Mouse (Mus musculus): Measurements from ENCODE around the gene Nt5c. TPM values are rescaled to one million over a fixed set of nuclear protein-coding genes. Genes with fewer than 3 reads are reported as not detected.
"Not testable (repeated sequence)": the region's sequence is repeated elsewhere in the genome, so short reads cannot be mapped to it uniquely, and the experiment has no call there.

The Nt5c gene
- 1 to 10 TPM; 5.4 to 7.4 (median 6.6) TPM for total RNA-seq (2022)

DNA sequence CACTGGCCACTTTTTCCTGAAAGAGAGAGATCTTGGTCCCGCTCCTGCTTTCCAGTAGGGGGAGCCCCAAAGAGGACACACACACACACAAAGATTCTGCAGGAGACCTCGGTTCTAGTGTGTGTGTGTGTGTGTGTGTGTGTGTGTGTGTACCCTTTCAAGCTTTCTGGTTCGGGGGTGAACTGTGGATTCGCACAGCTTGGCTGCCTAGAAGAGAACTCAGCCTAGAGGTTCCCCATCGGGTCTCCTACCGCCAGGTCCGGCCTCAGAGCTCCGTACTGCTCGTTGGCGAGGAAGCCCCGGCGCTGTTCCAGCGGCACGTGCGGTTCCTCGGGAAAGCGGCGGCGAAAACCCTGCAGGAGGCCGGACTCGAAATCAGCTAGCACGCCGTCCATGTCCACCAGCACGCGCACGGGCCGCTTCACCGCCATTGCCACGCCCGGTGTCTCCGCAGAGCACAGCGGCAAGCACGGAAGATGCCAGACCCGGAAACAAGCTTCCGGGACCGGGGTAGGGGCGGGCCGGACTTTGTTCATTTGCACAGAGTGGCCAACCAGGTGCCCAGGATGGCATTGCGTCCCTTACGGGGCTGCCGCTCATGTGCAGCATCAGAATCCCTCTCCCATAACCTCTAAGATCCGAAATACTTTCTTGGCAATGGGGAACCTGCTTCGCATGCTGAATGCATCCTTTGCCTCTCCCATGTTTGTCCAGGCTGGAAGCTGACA, at the start of gene Nt5c:
Gene Nt5c (minus strand): TSS at position 507 of the 728 bp plus-strand sequence.
- peak; percentile 55 for DNase-seq (ENCODE audit: low spot score in 2 of 2)

DNA sequence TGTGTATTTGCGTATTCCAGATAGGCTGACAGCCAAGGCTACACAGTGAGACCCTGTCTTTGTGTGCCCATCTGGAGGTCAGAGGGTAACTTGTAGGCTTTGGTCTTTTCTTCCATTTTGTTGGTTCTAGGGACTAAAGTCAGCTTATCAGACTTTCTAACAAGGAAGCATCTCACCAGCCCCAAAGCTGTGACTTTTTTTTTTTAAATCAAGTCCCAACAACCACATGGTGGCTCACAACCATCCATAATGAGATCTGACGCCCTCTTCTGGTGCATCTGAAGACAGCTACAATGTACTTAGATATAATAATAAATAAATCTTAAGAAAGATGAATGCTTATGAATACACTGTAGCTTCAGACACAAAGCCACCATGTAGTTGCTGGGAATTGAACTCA, 46.4 kb upstream of the Nt5c start:
- no peak for DNase-seq (ENCODE audit: low spot score in 2 of 2)

DNA sequence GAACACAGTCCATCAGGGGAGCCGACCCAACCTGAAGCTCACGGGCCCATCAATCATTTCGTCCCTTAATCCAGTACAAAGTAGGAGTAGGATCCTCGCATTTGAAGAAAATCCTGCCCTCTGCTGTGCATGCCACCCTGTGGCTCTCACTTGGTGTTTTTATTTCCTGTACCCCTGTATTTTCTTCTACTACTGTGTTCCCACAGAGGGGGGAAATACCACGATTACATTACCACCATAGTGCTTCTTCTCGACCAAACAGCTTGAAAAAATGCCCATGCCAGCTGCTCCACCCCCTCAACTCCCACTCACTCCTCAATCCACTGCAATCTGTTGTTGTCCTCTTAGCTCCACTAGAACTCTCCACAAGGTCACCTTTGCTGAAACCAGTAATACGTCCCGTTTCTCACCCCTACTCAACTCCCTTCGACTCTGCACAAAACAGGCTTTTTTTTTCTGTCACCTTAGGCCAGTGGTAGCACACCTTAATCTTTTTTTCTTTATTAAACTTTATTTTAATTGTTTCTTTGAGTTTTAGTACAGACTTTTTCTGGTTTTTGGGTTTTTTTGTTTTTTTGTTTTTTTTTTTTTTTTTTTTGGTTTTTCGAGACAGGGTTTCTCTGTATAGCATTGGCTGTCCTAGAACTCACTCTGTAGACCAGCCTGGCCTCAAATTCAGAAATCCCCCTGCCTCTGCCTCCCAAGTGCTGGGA, 45.4 kb upstream of the Nt5c start:
- DNase-seq (ENCODE audit: low spot score in 2 of 2): no peak

DNA sequence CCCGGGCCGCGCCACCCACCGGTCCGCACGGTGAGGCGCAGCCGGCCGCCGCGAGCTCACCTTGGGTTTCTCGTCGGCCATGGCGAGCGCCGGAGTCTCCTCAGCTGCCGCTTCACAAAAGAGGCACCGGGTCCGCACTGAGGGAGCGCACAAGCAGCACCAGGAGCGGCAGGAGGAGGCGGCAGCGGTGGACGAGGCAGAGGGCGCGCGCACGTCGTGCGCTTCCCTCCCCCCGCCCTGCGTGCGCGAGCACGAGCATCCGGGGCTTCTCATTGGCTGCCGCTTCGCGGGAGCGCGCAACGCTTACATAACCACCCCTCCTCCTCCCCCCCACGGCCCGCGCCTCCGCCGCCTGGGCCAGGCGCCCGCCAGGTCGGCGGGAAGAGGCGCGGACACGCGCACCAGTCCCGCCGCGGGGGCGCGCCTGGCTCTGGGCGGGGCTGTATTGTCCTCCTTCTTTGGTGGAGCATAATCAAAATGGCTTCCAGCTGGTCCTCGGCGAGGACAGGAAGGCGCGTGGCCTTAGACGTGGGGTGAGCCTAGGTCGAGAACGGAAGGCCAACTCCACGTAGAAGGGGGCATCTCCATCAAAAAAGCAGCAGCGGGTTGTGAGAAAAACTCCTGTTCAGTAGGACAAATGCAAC, 44.5 kb upstream of the Nt5c start, which contains the start of gene Sumo2:
Gene Sumo2 (minus strand): TSS at position 239 of the 644 bp plus-strand sequence.
- peak; percentile 99 for DNase-seq (ENCODE audit: low spot score in 2 of 2)

DNA sequence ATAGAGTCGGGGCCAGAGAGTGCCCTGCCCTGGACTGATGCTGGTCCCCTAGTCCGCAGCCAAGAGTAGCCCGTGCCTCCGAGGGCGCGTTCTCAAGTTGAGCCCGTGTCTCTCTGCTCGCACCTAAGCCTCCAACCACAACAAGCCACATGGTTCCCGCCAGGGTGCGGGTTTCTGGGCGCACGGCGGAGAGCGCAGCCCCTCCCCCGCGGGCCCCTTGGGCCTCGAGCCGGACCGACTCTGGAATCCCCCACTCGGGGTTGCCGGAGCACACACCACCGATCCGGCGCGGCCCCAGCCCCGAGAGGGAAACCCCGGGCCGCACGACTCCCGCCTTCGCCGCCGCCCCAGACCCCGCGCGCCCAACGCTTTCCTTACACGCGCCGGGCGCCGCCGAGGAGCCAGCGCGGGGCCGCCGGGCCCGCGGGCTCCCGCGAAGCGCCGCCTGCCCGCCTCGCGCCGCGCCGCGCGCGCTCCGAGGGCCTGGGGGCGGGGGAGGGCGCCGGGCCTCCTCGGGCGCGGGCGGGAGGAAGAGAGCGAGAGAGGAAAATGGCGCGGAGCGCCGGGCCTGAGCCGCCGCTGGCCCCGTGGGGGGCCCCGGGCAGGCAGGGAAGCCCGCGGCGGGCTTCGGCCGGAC, 43.9 kb upstream of the Nt5c start:
- peak; percentile 30 to 55 for DNase-seq (ENCODE audit: low spot score in 2 of 2)

DNA sequence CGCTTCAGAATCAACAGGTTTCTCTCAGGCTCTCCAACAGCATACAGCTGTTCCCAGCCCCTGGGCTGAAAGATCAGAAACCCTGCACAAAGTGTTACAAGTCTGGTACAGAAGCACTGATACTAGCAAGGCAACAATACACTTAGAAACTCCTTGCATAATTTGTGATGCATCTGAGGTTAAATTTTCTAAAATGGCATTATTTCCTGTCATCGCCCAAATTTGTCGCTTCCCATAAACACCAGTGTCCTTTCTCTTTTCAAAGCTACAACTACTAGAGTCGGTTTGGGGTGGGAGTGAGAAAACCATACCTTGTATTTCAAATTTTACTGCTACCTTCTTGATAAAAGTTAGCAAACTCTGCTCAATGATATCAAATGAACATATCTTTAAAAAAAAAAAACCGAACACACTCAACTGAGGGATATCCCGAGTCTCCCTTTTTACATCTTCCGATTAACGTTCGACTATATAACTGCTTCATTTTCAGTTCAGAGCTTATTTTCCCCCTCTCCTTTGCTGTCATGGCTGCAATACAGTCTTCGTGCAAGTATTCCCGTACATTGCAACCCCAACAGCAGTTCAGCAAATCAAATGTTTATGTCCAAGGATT, 43.2 kb upstream of the Nt5c start:
- DNase-seq (ENCODE audit: low spot score in 2 of 2): no peak

DNA sequence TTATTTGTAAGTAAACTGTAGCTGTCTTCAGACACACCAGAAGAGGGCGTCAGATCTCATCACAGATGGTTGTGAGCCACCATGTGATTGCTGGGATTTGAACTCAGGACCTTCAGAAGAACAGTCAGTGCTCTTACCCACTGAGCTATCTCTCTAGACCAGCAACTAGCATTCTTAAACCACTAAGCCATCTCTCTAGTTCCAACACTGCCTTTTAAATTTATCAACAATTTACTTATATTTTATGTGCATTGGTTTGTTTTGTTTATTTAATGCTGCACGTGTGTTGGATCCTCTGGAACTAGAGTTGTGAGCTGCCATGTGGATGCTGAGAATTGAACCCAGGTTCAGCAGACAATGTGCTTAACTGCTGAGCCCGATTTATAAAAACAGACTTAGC, 34.8 kb upstream of the Nt5c start:
- DNase-seq (ENCODE audit: low spot score in 2 of 2): not testable (repeated sequence)

DNA sequence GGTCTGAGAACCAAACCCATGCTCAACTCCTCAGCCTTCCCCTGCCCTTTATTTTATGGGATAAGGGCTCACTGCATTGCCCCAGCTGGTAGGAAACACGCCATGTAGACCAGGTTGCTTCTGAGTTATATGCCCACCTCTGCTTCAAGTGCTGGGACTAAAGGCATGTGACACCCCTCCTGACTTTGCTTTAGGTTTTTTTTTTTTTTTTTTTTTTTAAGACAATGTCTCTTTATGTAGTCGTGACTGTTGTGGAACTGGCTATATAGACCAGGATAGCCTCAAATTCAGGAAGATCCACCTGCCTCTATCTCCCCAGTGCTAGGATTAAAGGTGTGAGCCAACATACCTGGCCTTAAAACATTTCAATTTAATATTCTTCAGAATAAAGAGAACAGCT, 31.0 kb upstream of the Nt5c start:
- no peak for DNase-seq (ENCODE audit: low spot score in 2 of 2)

DNA sequence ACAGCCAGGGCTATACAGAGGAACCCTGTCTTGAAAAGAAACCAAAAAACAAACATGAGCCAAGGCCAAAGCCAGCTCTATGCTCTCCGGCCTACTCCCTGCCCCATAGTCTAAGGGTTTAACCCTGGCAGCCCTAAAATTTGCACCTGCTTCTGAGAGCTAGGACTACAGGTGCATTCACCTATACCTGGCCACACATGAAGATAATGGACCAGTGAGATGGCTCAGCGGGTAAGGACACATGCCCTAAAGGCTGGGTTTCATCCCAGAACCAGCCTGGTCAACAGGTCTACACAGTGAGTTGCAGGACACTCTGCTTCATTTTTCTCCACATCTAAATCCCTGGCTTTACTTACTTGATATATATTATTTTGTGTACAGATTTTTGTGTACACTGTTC, 30.6 kb upstream of the Nt5c start:
- no peak for DNase-seq (ENCODE audit: low spot score in 2 of 2)

DNA sequence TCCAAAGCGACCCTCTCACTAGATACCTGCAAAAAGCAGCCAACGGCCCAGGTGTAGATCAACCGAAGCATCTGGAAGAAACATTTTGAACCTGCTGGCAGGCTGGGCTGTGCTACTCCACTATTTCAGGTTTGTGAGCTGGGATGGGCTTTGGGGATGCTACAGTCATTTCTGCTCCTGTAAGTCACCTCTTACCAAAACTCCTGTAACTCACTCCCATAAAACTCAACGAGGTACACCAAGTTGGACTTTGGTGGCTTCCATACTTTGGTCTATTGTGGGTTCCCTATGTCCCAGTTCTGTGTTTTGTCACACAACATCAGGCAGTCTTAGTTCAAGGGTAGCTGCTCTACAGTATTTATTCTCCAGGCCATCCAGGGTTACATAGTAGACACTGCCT, 29.4 kb upstream of the Nt5c start:
- DNase-seq (ENCODE audit: low spot score in 2 of 2): no peak

DNA sequence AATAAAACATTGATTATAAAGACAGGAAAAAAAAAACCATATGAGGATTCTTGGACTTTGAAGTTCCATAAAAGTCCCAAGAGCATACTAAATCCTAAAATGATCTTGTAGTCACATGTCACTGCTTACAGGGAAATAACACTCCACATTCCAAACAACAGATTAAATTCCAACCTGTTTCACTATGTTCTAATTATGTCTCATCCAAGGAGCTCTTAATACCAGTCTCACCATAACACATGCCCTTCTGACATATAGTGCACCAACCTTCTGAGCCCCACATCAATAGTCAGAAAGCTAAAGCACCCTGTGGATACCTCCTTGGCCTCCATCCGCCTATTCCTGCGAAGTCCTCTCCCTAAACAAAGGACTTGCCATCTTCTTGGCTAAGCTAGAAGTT, 28.6 kb upstream of the Nt5c start:
- no peak for DNase-seq (ENCODE audit: low spot score in 2 of 2)

DNA sequence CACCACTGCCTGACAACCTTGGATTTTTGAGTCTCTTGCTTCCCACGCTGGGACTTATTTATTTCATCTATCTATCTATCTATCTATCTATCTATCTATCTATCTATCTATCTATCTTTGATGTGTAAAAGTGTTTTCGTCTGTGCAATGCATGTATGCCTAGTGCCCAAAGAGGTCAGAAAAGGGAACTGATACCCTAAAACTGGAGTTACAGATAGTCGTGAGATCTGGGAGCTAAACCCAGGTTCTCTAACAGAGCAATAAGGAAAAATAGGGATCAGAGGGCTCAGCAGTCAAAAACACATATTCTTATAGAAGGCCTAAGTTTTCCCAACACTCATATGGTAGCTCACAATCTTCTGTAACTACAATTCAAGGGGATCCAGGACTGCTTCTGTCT, 27.9 kb upstream of the Nt5c start:
- DNase-seq (ENCODE audit: low spot score in 2 of 2): no peak

DNA sequence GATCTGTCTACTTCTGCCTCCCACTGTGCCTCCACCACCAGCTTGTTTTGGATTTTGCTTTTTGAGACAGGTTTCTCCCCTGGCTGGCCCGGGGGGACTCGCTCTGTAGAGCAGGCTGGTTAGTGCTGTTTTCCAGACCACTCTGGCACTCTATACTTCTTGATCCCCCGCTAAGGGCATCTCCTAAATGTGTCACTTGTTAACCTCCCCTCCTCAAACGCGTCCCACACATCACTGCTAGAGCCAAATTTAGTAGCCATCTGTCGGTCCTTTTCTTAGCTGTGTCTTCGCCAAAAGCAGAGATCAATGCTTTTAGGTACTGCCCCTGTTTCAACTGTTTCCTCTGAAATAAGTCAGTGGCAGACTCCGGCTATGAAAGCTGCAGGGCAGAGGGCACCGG, 27.0 kb upstream of the Nt5c start:
- DNase-seq (ENCODE audit: low spot score in 2 of 2): no peak

DNA sequence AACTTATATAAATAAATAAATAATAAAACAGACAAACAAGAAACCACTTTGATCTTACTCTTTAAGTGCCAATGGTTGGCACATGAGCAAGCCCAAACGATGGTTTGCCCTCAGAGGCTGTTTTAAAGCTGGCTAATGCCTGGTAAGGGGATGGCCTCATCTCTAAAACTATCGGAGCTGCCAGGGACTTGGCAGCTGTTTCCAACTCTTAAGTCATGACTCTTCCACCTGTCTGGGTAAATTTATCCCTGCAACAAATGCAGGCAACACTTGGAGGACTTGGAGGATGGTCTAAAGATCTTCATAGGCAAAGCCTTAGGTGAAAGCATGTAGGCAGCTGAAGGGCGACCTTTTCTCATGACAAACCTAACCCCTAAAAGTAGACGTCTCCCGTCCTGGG, 25.3 kb upstream of the Nt5c start:
- peak in 1 of 2 experiments; percentile 32 for DNase-seq (ENCODE audit: low spot score in 2 of 2)

DNA sequence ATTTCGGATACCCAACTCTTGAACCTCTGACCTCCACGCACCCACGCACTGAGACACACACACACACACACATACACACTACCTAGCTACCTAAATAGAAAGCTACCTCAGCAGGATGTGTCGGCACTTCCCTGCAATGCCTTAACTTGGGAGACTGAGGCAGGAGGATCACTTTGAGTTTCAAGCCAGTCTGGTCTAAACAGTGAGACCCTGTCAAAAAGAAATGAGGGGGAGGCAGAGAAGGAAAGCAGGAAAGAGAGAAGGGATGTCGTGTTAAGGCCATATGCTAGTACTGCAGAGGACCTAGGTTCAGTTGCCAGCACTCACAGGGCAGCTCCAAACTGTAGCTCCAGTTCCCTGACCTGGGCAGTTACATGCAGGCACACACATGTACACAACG, 23.4 kb upstream of the Nt5c start:
- DNase-seq (ENCODE audit: low spot score in 2 of 2): no peak

DNA sequence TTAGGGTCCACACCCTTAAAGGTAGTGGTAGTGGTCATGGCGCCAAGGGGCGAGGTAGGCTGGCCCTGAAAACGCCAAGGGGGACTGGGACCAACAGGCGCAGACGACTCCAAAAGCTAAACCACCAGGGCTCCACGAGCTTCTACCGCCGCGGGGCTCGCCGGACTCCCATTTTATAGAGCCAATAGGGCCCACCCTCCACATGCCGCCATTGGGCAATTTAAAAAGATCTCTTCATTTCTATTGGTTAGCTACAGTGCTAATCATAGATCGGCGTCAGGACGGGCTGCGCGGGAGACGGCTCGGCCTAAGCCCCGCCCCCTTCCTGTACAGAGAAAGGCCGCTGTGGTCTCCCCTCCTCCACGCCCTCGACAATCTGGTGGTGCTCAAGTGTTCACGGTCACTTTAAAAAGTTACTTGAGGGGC, 22.6 kb upstream of the Nt5c start, which contains the start of gene Jpt1:
Gene Jpt1 (minus strand): TSS at position 150 of the 426 bp plus-strand sequence.
- peak; percentile 96 to 97 for DNase-seq (ENCODE audit: low spot score in 2 of 2)

DNA sequence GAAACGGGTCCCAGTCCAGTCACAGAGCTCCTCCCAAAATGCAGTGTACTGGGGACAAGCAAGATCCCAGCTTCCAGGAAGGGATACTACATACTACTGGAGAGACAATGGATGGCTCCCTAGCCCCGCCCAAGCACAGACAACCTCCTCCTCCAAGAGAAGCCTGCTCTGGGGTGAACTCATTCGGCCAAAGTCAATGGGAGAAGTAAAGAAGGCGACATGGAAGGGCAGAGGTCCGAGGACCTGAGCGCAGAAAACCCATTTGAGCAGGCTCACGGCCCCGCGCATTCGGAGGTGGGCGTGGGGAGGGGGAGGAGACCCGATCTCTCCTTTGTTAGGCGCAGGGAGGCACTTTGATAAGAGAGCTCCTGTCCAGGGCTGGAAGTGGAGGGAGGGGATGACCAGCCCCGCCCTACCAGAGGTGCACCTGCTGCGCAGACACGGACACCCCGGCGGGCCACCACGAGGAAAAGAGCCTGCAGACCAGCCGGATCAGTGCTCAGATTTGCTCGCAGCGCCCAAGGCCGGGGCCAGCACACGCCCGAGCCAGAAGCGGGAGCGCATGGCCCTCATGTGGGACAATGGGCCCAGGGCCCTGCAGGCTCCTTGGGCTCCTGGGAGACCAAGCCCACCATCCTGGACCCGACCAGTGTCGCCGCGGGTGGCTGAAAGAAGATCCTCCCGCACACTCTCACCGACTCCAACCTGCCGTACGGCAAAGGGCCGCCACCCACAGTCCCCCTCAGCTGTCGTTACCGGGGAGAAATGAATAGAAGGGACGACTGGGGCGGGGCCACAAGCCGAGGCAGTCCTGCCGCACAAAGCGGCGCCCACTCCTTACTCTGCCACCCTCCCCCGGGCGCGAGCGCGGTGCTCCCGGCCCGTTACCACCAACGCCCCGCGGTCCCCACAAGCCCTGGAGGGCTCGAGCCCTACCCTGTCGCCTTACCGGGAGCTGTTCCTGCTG, 21.9 kb upstream of the Nt5c start:
- DNase-seq (ENCODE audit: low spot score in 2 of 2): peak; percentile 28 to 50

DNA sequence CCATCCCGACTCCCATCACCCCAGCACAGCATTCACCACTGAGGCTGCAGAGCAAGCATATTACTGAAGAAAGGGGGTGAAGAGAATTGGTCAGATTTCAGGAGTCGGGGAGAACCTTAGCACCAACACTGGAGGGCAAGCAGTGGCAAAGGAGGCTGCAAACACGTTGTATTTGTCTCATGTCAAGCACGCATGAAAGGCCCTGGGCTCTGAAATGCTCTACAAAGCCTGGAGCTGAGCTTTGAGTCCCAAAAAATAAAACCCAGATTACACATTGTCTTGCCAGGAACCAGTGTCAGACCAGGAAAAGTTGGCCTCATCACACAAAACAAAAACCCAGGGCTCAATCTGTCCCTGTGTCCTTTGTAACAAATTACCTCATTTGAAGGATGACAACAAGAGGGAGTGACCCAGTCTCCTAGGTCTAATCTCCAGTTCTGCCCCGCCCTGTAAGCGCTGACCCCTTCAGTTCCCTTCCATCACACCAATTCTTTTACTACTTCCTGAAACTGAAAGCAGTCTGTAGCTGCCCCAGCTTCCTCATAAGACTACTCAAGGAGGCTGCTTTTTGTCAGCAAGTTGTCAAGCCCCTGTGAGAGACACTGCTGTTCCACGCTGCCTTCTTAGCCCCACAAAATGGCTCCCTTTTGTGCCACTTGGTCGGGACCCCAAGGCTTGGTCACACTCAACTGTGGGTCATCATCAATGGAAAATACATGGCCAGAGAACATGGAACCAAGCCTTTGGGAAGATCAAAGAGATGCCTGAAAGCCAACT, 20.9 kb upstream of the Nt5c start:
- DNase-seq (ENCODE audit: low spot score in 2 of 2): no peak

DNA sequence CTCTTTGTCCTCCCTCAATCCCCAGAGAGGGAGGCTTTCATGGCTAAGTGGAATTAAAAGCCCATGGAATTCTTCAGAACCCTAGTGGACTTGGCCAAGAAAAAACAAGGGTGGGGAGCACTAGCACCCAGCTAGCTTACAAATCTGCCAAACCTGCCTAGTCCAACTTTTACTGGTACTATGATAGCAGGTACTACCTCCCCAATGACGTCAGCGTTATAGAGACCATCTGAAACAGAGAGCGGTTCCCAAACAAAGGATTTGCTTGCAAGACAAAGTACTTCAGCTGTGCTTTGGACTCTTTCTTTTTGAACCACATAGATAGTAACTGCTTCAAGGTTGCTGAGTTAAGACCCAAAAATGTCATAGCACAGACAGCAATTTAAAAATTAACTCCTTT, 20.3 kb upstream of the Nt5c start:
- no peak for DNase-seq (ENCODE audit: low spot score in 2 of 2)
